Mouse (Mus musculus) neural tube, embryonic 11.5 days (tissue): Measurements from ENCODE around the gene Iqsec1. TPM values are rescaled to one million over a fixed set of nuclear protein-coding genes. Genes with fewer than 3 reads are reported as not detected.

Experiments used
- ATAC-seq: fragments of 200-750 bp; cut with Nextera tagmentation; 2 replicates; pipeline ENCODE4 v1.8.0; 2017; ENCODE audit warnings: moderate number of reproducible peaks, mild to moderate bottlenecking, moderate TSS enrichment, moderate library complexity; ENCODE audit not compliant: insufficient read depth, low FRiP score, low TSS enrichment
- DNase-seq: peaks from one replicate; pipeline ENCODE4 v3.0.0-alpha.2; 2015; ENCODE audit warnings: low spot score
- H3K27ac ChIP-seq: fragments of 300-500 bp; sonication (generic); 2 replicates; pipeline ENCODE4 v1.5.1; 2014; ENCODE audit warnings: low read depth, mild to moderate bottlenecking, low read length
- H3K27me3 ChIP-seq: fragments of 300-500 bp; sonication (generic); 2 replicates; pipeline ENCODE4 v1.6.1; 2014; ENCODE audit warnings: mild to moderate bottlenecking, low read length, mixed read lengths; ENCODE audit not compliant: control insufficient read depth, insufficient read depth
- H3K36me3 ChIP-seq: fragments of 300-500 bp; sonication (generic); 2 replicates; pipeline ENCODE4 v1.6.1; 2014; ENCODE audit warnings: mild to moderate bottlenecking, low read length, moderate library complexity, mixed read lengths; ENCODE audit not compliant: control insufficient read depth, insufficient read depth
- H3K4me1 ChIP-seq: fragments of 300-500 bp; sonication (generic); 2 replicates; pipeline ENCODE4 v1.6.1; 2014; ENCODE audit warnings: low read length, mixed read lengths; ENCODE audit not compliant: control insufficient read depth, insufficient read depth
- H3K4me2 ChIP-seq: fragments of 300-500 bp; sonication (generic); 2 replicates; pipeline ENCODE4 v1.6.1; 2014; ENCODE audit warnings: low read depth, mild to moderate bottlenecking, moderate library complexity
- H3K4me3 ChIP-seq: fragments of 300-500 bp; sonication (generic); 2 replicates; pipeline ENCODE4 v1.5.1; 2014; ENCODE audit warnings: low read depth, low read length
- H3K9ac ChIP-seq: fragments of 300-500 bp; sonication (generic); 2 replicates; pipeline ENCODE4 v1.6.1; 2014; ENCODE audit warnings: mild to moderate bottlenecking, low read length
- H3K9me3 ChIP-seq: fragments of 300-500 bp; sonication (generic); 2 replicates; pipeline ENCODE4 v1.6.1; 2016; ENCODE audit warnings: low read length; ENCODE audit not compliant: control insufficient read depth
- WGBS: fragments of 180-500 bp; shearing (Covaris S2); extraction: QIAGEN DNeasy Blood & Tissue Kit; methylation state at CpG from one replicate; pipeline ENCODE4 v1.1.7; 2014; 5-methylcytosine and 5-hydroxymethylcytosine counted together
- polyA plus RNA-seq: library from polyadenylated mRNA; unstranded; fragments of >200 nt; fragmentation: Nextera tagmentation; extraction: Ambion mirVana; gene quantifications from 2 replicates; pipeline ENCODE4 v1.2.1, GENCODE M21; 2014

Gene Iqsec1
- polyA plus RNA-seq, 1 experiment from 2014 or later: 18.6 TPM

DNA sequence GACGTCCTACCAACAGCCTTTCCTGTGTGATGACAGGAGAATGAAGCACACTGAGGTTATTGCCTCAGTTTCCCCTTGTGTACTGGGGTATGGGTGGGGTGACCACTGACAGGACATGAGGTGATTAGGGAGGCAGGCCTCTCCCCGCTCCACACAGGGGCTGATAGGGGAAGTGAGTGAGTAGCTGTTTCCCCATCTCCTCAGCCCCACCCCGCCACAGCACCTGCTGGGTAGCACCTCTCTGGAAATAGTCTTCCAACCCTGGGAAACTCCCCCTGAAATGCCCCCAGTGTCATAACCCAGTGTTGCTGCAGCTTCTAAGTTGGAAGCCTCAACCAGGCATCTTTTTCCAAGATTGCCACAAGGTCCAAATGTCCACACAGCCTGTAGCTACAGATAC, 236.9 kb downstream of the Iqsec1 start:
- DNase-seq: no peak
- ATAC-seq: no peak
- 83% methylated on average over 3 of the region's 3 CpGs for WGBS
- H3K4me1 ChIP-seq: no peaks in the 10 kb centered on the region
- no peak overlapping the region for H3K4me2 ChIP-seq
- no peaks in the 10 kb centered on the region for H3K27me3 ChIP-seq
- H3K9me3 ChIP-seq: no peaks in the 10 kb centered on the region
- no peak overlapping the region for H3K4me3 ChIP-seq
- no peaks in the 10 kb centered on the region for H3K36me3 ChIP-seq
- no peak overlapping the region for H3K27ac ChIP-seq
- H3K9ac ChIP-seq: no peak overlapping the region

DNA sequence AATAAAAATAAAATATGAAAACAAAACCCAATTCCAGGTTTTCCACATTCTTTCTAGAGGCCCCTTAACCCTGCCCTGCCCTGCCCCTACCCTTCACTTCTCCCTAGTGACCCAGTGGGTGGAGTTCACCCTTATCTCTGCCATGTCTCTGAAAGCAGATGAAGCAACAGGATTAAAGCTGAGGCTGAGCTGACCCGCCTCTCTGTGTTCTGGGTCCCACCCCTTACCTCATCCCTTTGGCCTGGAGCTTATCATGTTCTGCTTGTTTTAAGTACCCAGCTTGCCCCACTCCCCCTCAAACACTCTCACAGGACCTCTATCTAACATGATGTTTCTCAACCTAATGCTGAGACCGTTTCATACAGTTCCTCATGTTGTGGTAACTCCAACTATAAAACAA, 238.4 kb downstream of the Iqsec1 start:
- Histone ChIP-seq H3K27me3 (no peaks in the 10 kb centered on the region), H3K4me2 (no peak overlapping the region), H3K36me3 (no peaks in the 10 kb centered on the region), H3K4me3 (no peak overlapping the region), H3K27ac (no peak overlapping the region), H3K4me1 (no peaks in the 10 kb centered on the region), H3K9ac (no peak overlapping the region), H3K9me3 (no peaks in the 10 kb centered on the region)
- no peak for ATAC-seq
- no peak for DNase-seq
- WGBS: 72% methylated on average over 2 of the region's 2 CpGs

DNA sequence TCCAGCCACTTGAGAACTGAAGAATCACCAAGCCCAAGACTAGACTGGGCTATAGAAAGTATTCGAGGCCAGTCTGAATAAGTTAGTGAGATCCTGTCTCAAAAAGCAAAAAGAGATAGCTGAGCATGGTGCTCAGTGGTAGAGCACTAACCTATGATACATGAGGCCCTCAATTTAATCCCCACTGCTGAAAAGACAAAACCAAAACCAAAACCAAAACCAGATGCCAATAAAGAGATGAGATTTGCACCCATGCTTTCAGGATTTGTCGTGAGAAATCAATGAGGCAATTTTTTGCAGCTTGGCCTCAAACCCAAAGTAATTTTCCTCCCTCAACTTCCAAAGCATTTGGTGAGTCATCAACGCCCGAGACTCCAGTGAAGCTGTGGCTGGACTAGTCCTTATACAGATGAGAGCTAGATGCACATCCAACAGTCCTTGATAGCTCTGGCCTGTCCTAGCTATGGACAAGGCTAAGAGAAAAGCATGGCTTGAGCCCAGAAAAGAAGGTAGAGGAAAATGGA, 239.0 kb downstream of the Iqsec1 start:
- no peak overlapping the region for H3K9ac ChIP-seq
- no peak overlapping the region for H3K4me2 ChIP-seq
- H3K27ac ChIP-seq: no peak overlapping the region
- no peaks in the 10 kb centered on the region for H3K27me3 ChIP-seq
- H3K4me3 ChIP-seq: no peak overlapping the region
- H3K4me1 ChIP-seq: no peaks in the 10 kb centered on the region
- H3K36me3 ChIP-seq: no peaks in the 10 kb centered on the region
- no peaks in the 10 kb centered on the region for H3K9me3 ChIP-seq
- 87% methylated on average over 4 of the region's 4 CpGs for WGBS
- no peak for DNase-seq
- no peak for ATAC-seq

DNA sequence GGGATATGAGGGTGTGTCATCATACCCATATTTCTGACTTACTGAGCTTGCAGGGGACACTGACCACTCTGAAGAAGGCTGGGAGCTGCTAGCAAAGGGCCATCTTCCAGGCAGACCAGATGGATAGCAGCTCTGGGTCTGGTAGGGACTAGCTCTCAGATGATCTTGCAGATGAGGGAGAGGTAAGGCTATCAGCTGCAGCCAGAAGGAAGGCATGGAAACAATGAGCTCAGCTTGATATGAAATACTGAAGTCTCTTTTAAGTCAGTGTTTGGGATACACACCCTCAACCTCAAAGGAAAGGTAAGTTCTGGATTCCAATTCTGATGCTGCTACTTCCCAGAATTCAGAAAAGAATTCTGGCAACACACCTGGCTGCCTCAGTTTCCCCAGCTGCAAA, 239.5 kb downstream of the Iqsec1 start:
- H3K4me2 ChIP-seq: no peak overlapping the region
- no peak overlapping the region for H3K4me3 ChIP-seq
- no peak overlapping the region for H3K9ac ChIP-seq
- DNase-seq: no peak
- H3K27me3 ChIP-seq: no peaks in the 10 kb centered on the region
- H3K27ac ChIP-seq: no peak overlapping the region
- no peaks in the 10 kb centered on the region for H3K4me1 ChIP-seq
- H3K9me3 ChIP-seq: no peaks in the 10 kb centered on the region
- ATAC-seq: no peak
- H3K36me3 ChIP-seq: no peaks in the 10 kb centered on the region

DNA sequence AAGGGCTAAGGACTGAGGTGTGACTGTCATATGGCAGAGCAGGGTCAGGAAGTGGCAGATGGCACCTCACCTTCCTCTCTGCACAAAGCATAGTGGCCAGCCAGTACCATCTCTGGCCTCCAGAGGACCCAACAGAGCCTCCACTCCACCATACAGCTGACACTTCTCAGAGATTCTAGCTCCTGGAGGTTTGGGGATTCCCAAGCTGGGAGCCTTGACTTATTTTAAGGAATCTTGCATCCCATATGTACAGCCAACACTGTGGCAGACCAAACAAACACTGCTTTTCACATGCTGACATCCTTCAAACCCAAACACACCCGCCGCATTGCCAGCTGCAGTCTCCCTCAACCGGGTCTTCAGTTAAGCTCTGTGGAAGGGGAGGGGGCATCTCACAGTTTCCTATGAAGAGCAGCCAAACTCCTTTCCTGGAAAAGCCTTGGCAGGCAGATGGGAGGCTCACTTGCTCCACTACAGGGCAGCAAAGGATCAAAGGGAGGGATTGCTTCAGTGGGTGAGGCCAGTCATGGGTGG, 242.1 kb downstream of the Iqsec1 start:
- Histone ChIP-seq H3K4me2 (no peak overlapping the region), H3K27me3 (no peaks in the 10 kb centered on the region), H3K4me1 (no peaks in the 10 kb centered on the region), H3K36me3 (no peaks in the 10 kb centered on the region), H3K4me3 (no peak overlapping the region), H3K9ac (no peak overlapping the region), H3K27ac (no peak overlapping the region), H3K9me3 (no peaks in the 10 kb centered on the region)
- 71% methylated on average over 3 of the region's 3 CpGs for WGBS
- DNase-seq: no peak
- ATAC-seq: no peak

DNA sequence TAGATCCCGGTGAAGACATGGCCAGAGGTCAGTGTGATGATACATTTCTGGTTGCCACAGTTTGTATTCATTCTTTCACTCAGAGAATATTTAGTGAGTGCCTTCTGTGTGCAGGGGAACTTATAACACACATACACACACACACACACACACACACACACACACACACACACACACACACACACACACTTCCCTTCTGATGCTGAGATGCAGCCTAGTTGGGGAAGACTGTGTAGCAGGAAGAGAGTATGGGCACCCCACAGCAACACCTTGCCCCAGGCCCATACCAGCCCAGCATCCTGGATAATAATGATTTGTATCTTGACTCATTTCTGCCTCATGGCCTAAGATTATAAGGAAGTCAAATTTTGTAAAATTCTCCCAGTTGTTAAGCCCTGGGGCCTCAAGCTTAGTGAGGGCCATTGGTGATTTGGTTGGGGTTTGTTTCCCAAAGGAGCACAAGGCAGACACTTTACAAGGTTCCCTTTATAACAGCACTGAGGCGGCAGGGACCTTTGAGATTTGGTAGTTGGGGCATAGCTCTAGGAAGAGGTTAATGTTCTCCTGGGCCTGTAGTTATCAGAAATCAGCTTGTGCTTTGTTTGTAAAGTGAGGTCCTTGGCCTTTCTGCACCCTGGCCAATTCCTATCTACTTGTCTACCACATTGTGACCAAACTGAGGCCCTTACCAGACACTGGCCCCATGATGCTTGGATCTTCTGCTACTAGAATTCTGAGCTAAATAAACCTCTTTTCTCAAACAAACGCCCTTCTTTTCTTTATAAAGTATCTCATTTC, 242.9 kb downstream of the Iqsec1 start:
- H3K36me3 ChIP-seq: no peaks in the 10 kb centered on the region
- H3K27me3 ChIP-seq: no peaks in the 10 kb centered on the region
- 82% methylated on average over 3 of the region's 3 CpGs for whole genome bisulfite sequencing
- DNase-seq (no peak), ATAC-seq (no peak)
- H3K9me3 ChIP-seq: no peaks in the 10 kb centered on the region
- H3K4me1 ChIP-seq: no peaks in the 10 kb centered on the region
- H3K9ac ChIP-seq: no peak overlapping the region
- H3K4me2 ChIP-seq: no peak overlapping the region
- no peak overlapping the region for H3K27ac ChIP-seq
- H3K4me3 ChIP-seq: no peak overlapping the region

DNA sequence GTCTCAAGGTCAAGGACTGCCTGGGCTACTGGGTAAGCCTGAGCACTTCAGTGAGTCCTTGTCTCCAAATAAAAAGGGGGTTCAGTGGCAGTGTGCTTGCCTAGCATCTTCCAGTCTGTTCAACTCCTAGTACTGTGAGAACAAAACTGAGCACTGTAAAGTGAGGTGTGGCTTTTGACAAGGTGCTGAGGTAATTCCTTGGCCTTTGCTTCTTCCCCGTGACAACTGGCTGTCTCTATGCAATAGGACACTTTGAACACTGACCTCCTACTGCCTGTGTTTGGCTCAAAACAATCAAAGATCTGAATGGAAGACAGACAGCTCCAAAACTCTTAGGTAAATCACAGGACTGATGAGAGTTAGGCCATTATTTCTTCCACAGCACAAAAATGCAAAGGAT, 246.0 kb downstream of the Iqsec1 start:
- H3K27ac ChIP-seq: no peak overlapping the region
- H3K9me3 ChIP-seq: no peaks in the 10 kb centered on the region
- no peaks in the 10 kb centered on the region for H3K4me1 ChIP-seq
- DNase-seq: no peak
- H3K4me2 ChIP-seq: no peak overlapping the region
- H3K9ac ChIP-seq: no peak overlapping the region
- no peak for ATAC-seq
- H3K4me3 ChIP-seq: no peak overlapping the region
- H3K27me3 ChIP-seq: no peaks in the 10 kb centered on the region
- 45% methylated on average over 1 of the region's 1 CpGs for WGBS
- H3K36me3 ChIP-seq: no peaks in the 10 kb centered on the region

DNA sequence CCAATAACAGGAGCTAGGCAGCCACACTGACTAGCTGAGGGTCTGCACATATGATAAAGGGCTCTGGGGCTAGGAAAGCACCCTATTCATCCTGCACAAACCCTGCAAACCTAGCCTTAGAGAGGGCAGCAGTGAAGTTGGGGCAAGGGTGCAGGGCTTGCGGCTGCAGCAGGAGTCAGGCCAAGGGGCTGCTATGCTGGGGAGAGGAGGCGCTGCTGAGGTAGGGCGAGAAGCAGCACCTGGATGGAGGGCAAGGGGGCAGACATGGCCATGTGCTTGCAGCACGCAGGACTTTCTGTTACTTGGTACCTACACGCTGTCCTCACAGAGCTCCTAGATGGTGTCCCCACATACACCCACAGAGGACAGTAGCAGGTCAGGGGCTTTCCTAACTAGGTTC, 246.8 kb downstream of the Iqsec1 start:
- ATAC-seq (no peak), DNase-seq (no peak)
- 90% methylated on average over 5 of the region's 5 CpGs for WGBS
- Histone ChIP-seq H3K4me3 (no peak overlapping the region), H3K27me3 (no peaks in the 10 kb centered on the region), H3K4me1 (peaks cover 3% of the 10 kb centered on the region; the same call in 1 of the 2 replicates), H3K27ac (no peak overlapping the region), H3K9me3 (no peaks in the 10 kb centered on the region), H3K4me2 (no peak overlapping the region), H3K9ac (no peak overlapping the region), H3K36me3 (no peaks in the 10 kb centered on the region)

DNA sequence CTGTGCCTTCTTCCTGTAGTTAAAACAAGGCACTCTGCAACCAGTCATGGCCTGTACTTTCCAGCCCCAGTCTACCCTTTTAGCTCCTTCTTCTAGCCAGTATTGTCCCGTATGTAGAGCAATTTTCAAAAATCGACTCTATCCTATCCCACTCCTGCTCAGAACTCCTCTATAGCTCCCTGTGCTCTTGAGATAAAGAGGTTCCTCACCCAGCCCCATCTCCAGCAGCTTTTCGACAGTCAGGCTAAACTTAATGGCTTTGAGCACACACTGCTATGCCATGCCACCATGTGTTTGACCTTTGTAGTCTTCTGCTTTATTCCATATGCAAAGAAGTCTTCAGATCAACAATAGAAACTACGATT, 247.4 kb downstream of the Iqsec1 start:
- no peaks in the 10 kb centered on the region for H3K27me3 ChIP-seq
- H3K4me2 ChIP-seq: no peak overlapping the region
- H3K4me3 ChIP-seq: no peak overlapping the region
- no peak overlapping the region for H3K9ac ChIP-seq
- peaks cover 4% of the 10 kb centered on the region for H3K4me1 ChIP-seq
- no peak overlapping the region for H3K27ac ChIP-seq
- ATAC-seq (no peak), DNase-seq (no peak)
- 76% methylated on average over 4 of the region's 4 CpGs for WGBS
- no peaks in the 10 kb centered on the region for H3K9me3 ChIP-seq
- no peaks in the 10 kb centered on the region for H3K36me3 ChIP-seq
